Comparison of ENCODE assay signal across 10 mouse cellular contexts in genomic region chr1:35465081-35465480, GRCm38 (mm10).
DNase-seq lines count a peak whose midpoint lies in the region; ATAC-seq and TF ChIP-seq lines count a peak whose summit lies in the region.
"Had no signal": no experiment of that assay in that cellular context is flagged by ENCODE, and none has a peak within 500 bp of the region (broad histone marks: within the 10 kb centered on the region; RNA-seq: fewer than 3 reads in every experiment).

No protein-coding gene starts in this region.

- H3K27ac ChIP-seq in midbrain, postnatal 0 days (ENCODE audit: low read depth, low read length) = no peak overlapping the region
- H3K27ac ChIP-seq in midbrain, embryonic 11.5 days (ENCODE audit: low read depth, low read length) = no peak overlapping the region
- no peak overlapping the region for H3K27ac ChIP-seq in heart, embryonic 10.5 days

- no peaks in the 10 kb centered on the region for H3K36me3 ChIP-seq in midbrain, postnatal 0 days (ENCODE audit: insufficient read depth, low read length)
- H3K36me3 ChIP-seq in midbrain, embryonic 11.5 days (ENCODE audit: control insufficient read depth, insufficient read depth, low read length) = no peaks in the 10 kb centered on the region
- H3K36me3 ChIP-seq in heart, embryonic 10.5 days = no peaks in the 10 kb centered on the region

- no peak for ATAC-seq in midbrain, postnatal 0 days (ENCODE audit: low FRiP score)
- no peak for ATAC-seq in midbrain, embryonic 11.5 days (ENCODE audit: low FRiP score)
- ATAC-seq in activated CD4-positive, CD25-positive, alpha-beta regulatory T cell, adult 4 months = no peak

- no peak overlapping the region for H3K4me3 ChIP-seq in midbrain, postnatal 0 days (ENCODE audit: low read depth, low read length)
- H3K4me3 ChIP-seq in midbrain, embryonic 11.5 days (ENCODE audit: low read depth, low read length) = no peak overlapping the region
- no peak overlapping the region for H3K4me3 ChIP-seq in heart, embryonic 10.5 days

- DNase-seq in embryo, embryonic 10 days (ENCODE audit: low spot score) = peak; percentile 54
- no peak for DNase-seq in embryo, embryonic 9.5 days (ENCODE audit: extremely low spot score)
- peak; percentile 47 for DNase-seq in midbrain, postnatal 0 days (ENCODE audit: low spot score)
- no peak for DNase-seq in midbrain, embryonic 11.5 days (ENCODE audit: low spot score, missing footprints)
- peak; percentile 7 to 11 for DNase-seq in layer of hippocampus, postnatal 25 days (ENCODE audit: extremely low spot score in 1 of 2, low spot score in 1 of 2)
- no peak for DNase-seq in cerebellum, adult 11 months
- DNase-seq in heart, embryonic 10.5 days (ENCODE audit: low spot score) = no peak
- DNase-seq: heart, adult 11 months; liver had no signal

- no peaks in the 10 kb centered on the region for H3K4me1 ChIP-seq in midbrain, postnatal 0 days (ENCODE audit: insufficient read depth, low read length)
- 0 out of 2 replicates have a peak, but pooled peaks cover 7% of the 10 kb centered on the region for H3K4me1 ChIP-seq in midbrain, embryonic 11.5 days (ENCODE audit: control insufficient read depth, insufficient read depth, low read length)
- no peaks in the 10 kb centered on the region for H3K4me1 ChIP-seq in heart, embryonic 10.5 days

- no peaks in the 10 kb centered on the region for H3K9me3 ChIP-seq in midbrain, postnatal 0 days (ENCODE audit: low read length)
- H3K9me3 ChIP-seq in midbrain, embryonic 11.5 days (ENCODE audit: control insufficient read depth, low read length) = no peaks in the 10 kb centered on the region
- no peaks in the 10 kb centered on the region for H3K9me3 ChIP-seq in heart, embryonic 10.5 days

- H3K9ac ChIP-seq in midbrain, postnatal 0 days (replicated peaks; ENCODE audit: low read length, poor library complexity, severe bottlenecking) = no peak overlapping the region
- no peak overlapping the region for H3K9ac ChIP-seq in midbrain, embryonic 11.5 days (ENCODE audit: low read length)

- WGBS in midbrain, postnatal 0 days = 40% methylated on average over 3 of the region's 3 CpGs
- 52% methylated on average over 3 of the region's 3 CpGs for WGBS in midbrain, embryonic 11.5 days
- 42% methylated on average over 3 of the region's 3 CpGs for WGBS in heart, embryonic 10.5 days

- no peak overlapping the region for H3K4me2 ChIP-seq in midbrain, postnatal 0 days (ENCODE audit: low read depth, low read length, poor library complexity, severe bottlenecking)
- no peak overlapping the region for H3K4me2 ChIP-seq in midbrain, embryonic 11.5 days

- TF ChIP-seq CTCF in midbrain, postnatal 0 days (IDR thresholded peaks at IDR 0.05) = peak; percentile 64

- H3K27me3 ChIP-seq in midbrain, postnatal 0 days (ENCODE audit: insufficient read depth, low read length) = no peaks in the 10 kb centered on the region
- H3K27me3 ChIP-seq in midbrain, embryonic 11.5 days (ENCODE audit: control insufficient read depth, insufficient read depth, low read length) = no peaks in the 10 kb centered on the region
- no peaks in the 10 kb centered on the region for H3K27me3 ChIP-seq in heart, embryonic 10.5 days (ENCODE audit: insufficient read depth, poor library complexity, severe bottlenecking)

Comparison
In these comparisons a context has a peak if more than half of its experiments do, and no peak if none do; other contexts are left out.
1. DNase-seq: peak in embryo, embryonic 10 days (single experiment), midbrain, postnatal 0 days (single experiment) and layer of hippocampus, postnatal 25 days (2 of 2); none in embryo, embryonic 9.5 days (single experiment), midbrain, embryonic 11.5 days (single experiment), cerebellum, adult 11 months (single experiment) and heart, embryonic 10.5 days (single experiment).